ENCODE assay signal across 8 mouse cellular contexts in the genomic region with DNA sequence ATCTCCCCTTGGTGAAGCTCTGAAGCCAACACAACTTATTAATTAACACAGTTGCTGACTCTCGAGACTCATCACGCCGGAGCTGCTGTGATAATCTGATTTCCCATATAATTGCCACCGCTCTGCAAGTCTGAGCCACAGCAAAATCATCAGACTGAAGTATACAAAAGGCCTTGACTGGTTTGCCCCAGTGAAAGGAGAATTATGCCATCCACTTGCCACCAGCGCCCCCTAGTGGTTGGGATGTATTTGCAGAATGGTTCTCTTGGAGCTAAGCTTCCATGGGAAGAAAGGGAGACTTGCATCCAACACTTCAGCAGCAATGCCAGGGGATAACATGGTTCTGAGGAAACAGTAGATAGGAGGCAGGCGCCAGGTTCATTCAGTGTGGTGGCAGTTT.
DNase-seq lines count a peak whose midpoint lies in the region; ATAC-seq and TF ChIP-seq lines count a peak whose summit lies in the region.

No protein-coding gene starts in this region.

- no peak overlapping the region for H3K9ac ChIP-seq in kidney, embryonic 16.5 days (replicated peaks; ENCODE audit: low read length)
- H3K9ac ChIP-seq in liver, adult 2 months (ENCODE audit: low read depth, low read length): no peak overlapping the region
- H3K9ac ChIP-seq in neural tube, embryonic 12.5 days: no peak overlapping the region

- no peak overlapping the region for H3K4me2 ChIP-seq in kidney, embryonic 16.5 days (replicated peaks; ENCODE audit: low read depth, low read length)
- no peak overlapping the region for H3K4me2 ChIP-seq in neural tube, embryonic 12.5 days (replicated peaks)

- no peaks in the 10 kb centered on the region for H3K27me3 ChIP-seq in kidney, embryonic 16.5 days (ENCODE audit: insufficient read depth, low read length)
- no peaks in the 10 kb centered on the region for H3K27me3 ChIP-seq in liver, adult 2 months (ENCODE audit: control insufficient read depth, insufficient read depth, low read length)
- H3K27me3 ChIP-seq in neural tube, embryonic 12.5 days (replicated peaks): no peaks in the 10 kb centered on the region
- no peaks in the 10 kb centered on the region for H3K27me3 ChIP-seq in testis, adult 2 months (ENCODE audit: control insufficient read depth, insufficient read depth, low read length)

- no peaks in the 10 kb centered on the region for H3K79me2 ChIP-seq in liver, adult 2 months (ENCODE audit: control insufficient read depth, insufficient read depth, low read length)

- peak; percentile 87 for DNase-seq in kidney, adult 18-20 months
- peak; percentile 80 to 95 for DNase-seq in cerebellum, postnatal 4 days (ENCODE audit: low spot score in 2 of 2)
- peak; percentile 66 to 71 for DNase-seq in gastrocnemius, adult 8-10 months (ENCODE audit: low spot score in 2 of 2)
- DNase-seq in kidney, adult 8-10 months: peak; percentile 68 to 91
- DNase-seq in liver, adult 2 months (ENCODE audit: extremely low read depth, low read depth, low spot score): peak; percentile 53

- no peak for TF ChIP-seq POLR2A in liver, adult 2 months (IDR thresholded peaks at IDR 0.05; ENCODE audit: extremely low read depth, insufficient read depth, low read length)
- no peak for TF ChIP-seq POLR2A in testis, adult 2 months (IDR thresholded peaks at IDR 0.05; ENCODE audit: control insufficient read depth, low read depth, low read length)

- no peaks in the 10 kb centered on the region for H3K36me3 ChIP-seq in kidney, embryonic 16.5 days (ENCODE audit: insufficient read depth, low read length)
- H3K36me3 ChIP-seq in liver, adult 2 months (ENCODE audit: control insufficient read depth, insufficient read depth, low read length): no peaks in the 10 kb centered on the region
- no peaks in the 10 kb centered on the region for H3K36me3 ChIP-seq in neural tube, embryonic 12.5 days
- no peaks in the 10 kb centered on the region for H3K36me3 ChIP-seq in testis, adult 2 months (ENCODE audit: control insufficient read depth, insufficient read depth, low read length)

- H3K27ac ChIP-seq in kidney, embryonic 16.5 days (ENCODE audit: low read length): no peak overlapping the region
- no peak overlapping the region for H3K27ac ChIP-seq in liver, adult 2 months (replicated peaks; ENCODE audit: insufficient read depth, low read depth, low read length)
- no peak overlapping the region for H3K27ac ChIP-seq in neural tube, embryonic 12.5 days
- H3K27ac ChIP-seq in testis, adult 2 months (ENCODE audit: control insufficient read depth, insufficient read depth, low read depth, low read length): no peak overlapping the region

- no peaks in the 10 kb centered on the region for H3K4me1 ChIP-seq in kidney, embryonic 16.5 days (ENCODE audit: insufficient read depth, low read length)
- H3K4me1 ChIP-seq in liver, adult 2 months (ENCODE audit: control insufficient read depth, insufficient read depth, low read length): no peaks in the 10 kb centered on the region
- no peaks in the 10 kb centered on the region for H3K4me1 ChIP-seq in neural tube, embryonic 12.5 days
- no peaks in the 10 kb centered on the region; the same call in 1 of the 2 replicates for H3K4me1 ChIP-seq in testis, adult 2 months (ENCODE audit: control insufficient read depth, insufficient read depth, low read length)

- ATAC-seq in kidney, embryonic 16.5 days (ENCODE audit: low FRiP score, low TSS enrichment): no peak
- peak; percentile 41; the same call in 1 of the 2 replicates for ATAC-seq in neural tube, embryonic 12.5 days (ENCODE audit: low FRiP score, low read depth)

- H3K4me3 ChIP-seq in kidney, embryonic 16.5 days (ENCODE audit: low read length): no peak overlapping the region
- H3K4me3 ChIP-seq in liver, adult 2 months (ENCODE audit: insufficient read depth, low read depth, low read length): no peak overlapping the region
- H3K4me3 ChIP-seq in neural tube, embryonic 12.5 days: no peak overlapping the region
- no peak overlapping the region for H3K4me3 ChIP-seq in testis, adult 2 months (ENCODE audit: control insufficient read depth, low read depth, low read length)

- no peaks in the 10 kb centered on the region for H3K9me3 ChIP-seq in kidney, embryonic 16.5 days (ENCODE audit: low read length)
- no peaks in the 10 kb centered on the region for H3K9me3 ChIP-seq in neural tube, embryonic 12.5 days

- 28% methylated on average over 6 of the region's 6 CpGs for WGBS in kidney, embryonic 16.5 days
- 16% methylated on average over 6 of the region's 6 CpGs for WGBS in liver, adult 2 months
- WGBS in neural tube, embryonic 12.5 days: 31% methylated on average over 6 of the region's 6 CpGs

- peak; percentile 70; the same call in 1 of the 2 replicates for TF ChIP-seq CTCF in liver, adult 2 months (IDR thresholded peaks at IDR 0.05; ENCODE audit: low read depth, low read length)
- TF ChIP-seq CTCF in testis, adult 2 months (IDR thresholded peaks at IDR 0.05; ENCODE audit: control insufficient read depth, insufficient read depth, insufficient replicate concordance, low read depth, low read length): peak; percentile 50; the same call in 1 of the 2 replicates
